Mouse (Mus musculus) ES-E14 (cell line): ENCODE measurements around the gene Mgat4c.

Source experiments
- CHD2 ChIP-seq: IDR thresholded peaks from 2 replicates; pipeline ENCODE4 v1.6.1; 2014; ENCODE audit warnings: mild to moderate bottlenecking, low read depth, low read length, inconsistent platforms
- HCFC1 ChIP-seq: IDR thresholded peaks from 2 replicates; pipeline ENCODE4 v1.6.1; 2012; ENCODE audit warnings: low read length, inconsistent platforms, borderline replicate concordance; ENCODE audit not compliant: insufficient read depth
- MAFK ChIP-seq: IDR thresholded peaks from 2 replicates; pipeline ENCODE4 v1.6.1; 2014; ENCODE audit warnings: mild to moderate bottlenecking, low read depth, low read length, inconsistent platforms; ENCODE audit not compliant: insufficient read depth
- ZC3H11A ChIP-seq: IDR thresholded peaks from 2 replicates; pipeline ENCODE4 v1.6.1; 2012; ENCODE audit warnings: low read depth, mild to moderate bottlenecking, inconsistent platforms, low read length, borderline replicate concordance
- ZNF384 ChIP-seq: IDR thresholded peaks from 2 replicates; pipeline ENCODE4 v1.6.1; 2012; ENCODE audit warnings: low read depth, low read length, inconsistent platforms

- no peak for TF ChIP-seq ZNF384
- TF ChIP-seq CHD2 = no peak
- TF ChIP-seq ZC3H11A = no peak
- no peak for TF ChIP-seq HCFC1
- no peak for TF ChIP-seq MAFK
Measured at GRCm38 (mm10) chr10:102056218-102056617, 374.9 kb downstream of the Mgat4c start.
